Mouse (Mus musculus) liver, postnatal 0 days (tissue): ENCODE measurements around the gene Dntt. TPM values are rescaled to one million over a fixed set of nuclear protein-coding genes. Genes with fewer than 3 reads are reported as not detected.

Experiments
- ATAC-seq: fragments of 200-750 bp; cut with Nextera tagmentation; 2 replicates; pipeline ENCODE4 v1.8.0; 2017; ENCODE audit warnings: mild to moderate bottlenecking, moderate library complexity
- DNase-seq: peaks from one replicate; pipeline ENCODE4 v3.0.0-alpha.2; 2016
- H3K27ac ChIP-seq: fragments of 300-500 bp; sonication (generic); 2 replicates; pipeline ENCODE4 v1.5.1; 2014; ENCODE audit warnings: antibody characterized with exemption, moderate library complexity, mild to moderate bottlenecking, low read depth
- H3K27me3 ChIP-seq: fragments of 300-500 bp; sonication (generic); 2 replicates; pipeline ENCODE4 v1.6.1; 2014; ENCODE audit warnings: low read length, control low read depth, mixed read lengths; ENCODE audit not compliant: insufficient read depth
- H3K36me3 ChIP-seq: fragments of 300-500 bp; sonication (generic); replicated peaks from 2 replicates; pipeline ENCODE4 v1.6.1; 2014; ENCODE audit warnings: mild to moderate bottlenecking, control low read depth, low read length, moderate library complexity, mixed read lengths; ENCODE audit not compliant: insufficient read depth
- H3K4me1 ChIP-seq: fragments of 300-500 bp; sonication (generic); 2 replicates; pipeline ENCODE4 v1.6.1; 2014; ENCODE audit warnings: antibody characterized with exemption, mild to moderate bottlenecking, control low read depth; ENCODE audit not compliant: insufficient read depth
- H3K4me2 ChIP-seq: fragments of 300-500 bp; sonication (generic); 2 replicates; pipeline ENCODE4 v1.6.1; 2014; ENCODE audit warnings: low read depth, mild to moderate bottlenecking, low read length, moderate library complexity, mixed read lengths
- H3K4me3 ChIP-seq: fragments of 300-500 bp; sonication (generic); 2 replicates; pipeline ENCODE4 v1.5.1; 2014; ENCODE audit warnings: low read depth, low read length
- H3K9ac ChIP-seq: fragments of 300-500 bp; sonication (generic); replicated peaks from 2 replicates; pipeline ENCODE4 v1.6.1; 2014; ENCODE audit warnings: mild to moderate bottlenecking, moderate library complexity
- H3K9me3 ChIP-seq: fragments of 300-500 bp; sonication (generic); 2 replicates; pipeline ENCODE4 v1.6.1; 2016; ENCODE audit warnings: mild to moderate bottlenecking, control low read depth, low read length, mixed read lengths
- CTCF ChIP-seq: sonication (generic); IDR thresholded peaks from 2 replicates; pipeline ENCODE4 v1.5.1; 2016; ENCODE audit warnings: antibody characterized with exemption, low read depth
- EP300 ChIP-seq: IDR thresholded peaks from 2 replicates; pipeline ENCODE4 v1.6.1; 2016; ENCODE audit warnings: antibody characterized with exemption, low read depth, mild to moderate bottlenecking
- WGBS: fragments of 180-500 bp; shearing (Covaris S2); extraction: QIAGEN DNeasy Blood & Tissue Kit; methylation state at CpG from one replicate; pipeline ENCODE4 v1.1.7; 2014; ENCODE audit not compliant: insufficient replicate concordance; 5-methylcytosine and 5-hydroxymethylcytosine counted together
- polyA plus RNA-seq: library from polyadenylated mRNA; unstranded; fragments of >200 nt; fragmentation: Nextera tagmentation; extraction: Ambion mirVana; gene quantifications from 2 replicates; pipeline ENCODE4 v1.2.1, GENCODE M21; 2015

The Dntt gene
- polyA plus RNA-seq, 1 experiment from 2014 or later: 0.32 TPM

DNA sequence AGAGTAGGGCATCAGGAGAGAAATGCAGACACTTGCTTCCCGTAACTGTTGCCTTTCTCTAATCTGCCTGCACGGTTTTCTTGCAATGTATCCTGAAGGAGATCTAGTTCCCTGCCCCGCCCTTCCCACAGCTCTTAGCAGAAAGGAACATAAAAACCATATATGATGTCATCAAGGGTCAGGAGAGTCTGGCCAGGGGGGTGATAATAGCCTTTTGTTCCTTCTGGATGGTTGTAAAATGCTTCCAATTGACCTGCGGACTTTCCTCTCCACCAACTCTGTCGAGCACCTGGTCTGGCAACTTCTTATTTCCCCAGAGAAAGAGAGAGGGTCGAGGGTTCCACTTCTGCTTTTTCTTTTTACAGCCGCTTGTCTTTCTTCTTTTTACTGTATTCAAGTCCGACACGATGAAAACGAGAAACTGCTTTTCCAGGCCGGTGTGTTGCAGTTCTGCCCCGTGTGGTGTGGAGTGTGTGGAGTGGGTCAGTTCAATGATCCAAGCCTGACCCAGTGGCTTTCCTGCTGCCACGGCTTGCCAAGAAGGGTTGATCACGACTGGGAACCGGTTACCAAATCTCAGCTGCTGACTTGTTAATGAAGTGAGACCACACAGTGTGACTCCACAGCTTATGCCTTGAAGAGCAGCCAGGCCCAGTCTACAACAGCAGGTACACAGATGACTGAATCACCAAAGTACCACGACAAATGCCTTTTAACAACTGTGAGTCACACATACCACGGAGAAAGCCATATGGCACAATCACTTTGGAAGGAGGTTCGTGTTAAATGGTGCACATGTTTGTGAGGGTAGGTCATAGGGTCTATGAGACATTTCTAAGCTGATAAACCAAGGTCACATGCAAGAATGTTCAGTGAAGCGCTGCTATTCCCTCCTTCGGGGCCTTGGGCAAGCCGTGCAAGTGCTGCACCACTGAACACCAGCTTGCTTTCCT lies 33.4 kb upstream of the Dntt start:
- no peak overlapping the region for H3K4me3 ChIP-seq
- 0 out of 2 replicates have a peak, but pooled peaks have one; percentile 17 for ATAC-seq
- H3K9me3 ChIP-seq: no peaks in the 10 kb centered on the region
- peaks cover 10% of the 10 kb centered on the region for H3K4me1 ChIP-seq
- H3K4me2 ChIP-seq: peak overlapping the region; percentile 16; the same call in 1 of the 2 replicates
- WGBS: 33% methylated on average over 21 of the region's 21 CpGs
- H3K27me3 ChIP-seq: no peaks in the 10 kb centered on the region
- TF ChIP-seq EP300: no peak; the same call in 1 of the 2 replicates
- TF ChIP-seq CTCF: no peak
- DNase-seq: peak; percentile 19
- no peaks in the 10 kb centered on the region for H3K36me3 ChIP-seq
- no peak overlapping the region for H3K9ac ChIP-seq
- H3K27ac ChIP-seq: peak overlapping the region; percentile 59

DNA sequence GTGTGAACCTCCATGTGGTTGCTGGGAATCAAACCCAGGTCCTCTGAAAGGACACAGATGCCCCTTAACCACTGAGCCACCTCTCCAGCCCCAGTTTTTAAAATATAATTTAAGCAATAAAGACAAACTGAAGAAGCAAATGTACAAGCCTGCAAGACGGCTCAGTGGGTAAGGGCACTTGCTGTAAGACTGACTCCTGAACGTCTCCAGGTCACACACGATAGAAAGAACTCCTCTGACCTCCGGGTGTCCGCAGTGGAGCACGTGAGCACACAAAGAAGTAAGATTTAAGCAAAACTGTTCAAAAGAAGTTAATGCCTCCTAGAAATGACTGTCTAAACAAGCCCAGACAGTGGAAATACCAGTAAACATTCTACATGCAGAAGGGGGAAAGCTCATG lies 32.4 kb upstream of the Dntt start:
- Histone ChIP-seq H3K36me3 (no peaks in the 10 kb centered on the region), H3K4me1 (peaks cover 10% of the 10 kb centered on the region), H3K9me3 (no peaks in the 10 kb centered on the region), H3K4me2 (no peak overlapping the region), H3K4me3 (no peak overlapping the region), H3K27me3 (no peaks in the 10 kb centered on the region), H3K27ac (peak overlapping the region; percentile 60; the same call in 1 of the 2 replicates), H3K9ac (no peak overlapping the region)
- ATAC-seq (no peak), DNase-seq (no peak)
- TF ChIP-seq CTCF (no peak), EP300 (no peak)
- WGBS: 77% methylated on average over 6 of the region's 6 CpGs

DNA sequence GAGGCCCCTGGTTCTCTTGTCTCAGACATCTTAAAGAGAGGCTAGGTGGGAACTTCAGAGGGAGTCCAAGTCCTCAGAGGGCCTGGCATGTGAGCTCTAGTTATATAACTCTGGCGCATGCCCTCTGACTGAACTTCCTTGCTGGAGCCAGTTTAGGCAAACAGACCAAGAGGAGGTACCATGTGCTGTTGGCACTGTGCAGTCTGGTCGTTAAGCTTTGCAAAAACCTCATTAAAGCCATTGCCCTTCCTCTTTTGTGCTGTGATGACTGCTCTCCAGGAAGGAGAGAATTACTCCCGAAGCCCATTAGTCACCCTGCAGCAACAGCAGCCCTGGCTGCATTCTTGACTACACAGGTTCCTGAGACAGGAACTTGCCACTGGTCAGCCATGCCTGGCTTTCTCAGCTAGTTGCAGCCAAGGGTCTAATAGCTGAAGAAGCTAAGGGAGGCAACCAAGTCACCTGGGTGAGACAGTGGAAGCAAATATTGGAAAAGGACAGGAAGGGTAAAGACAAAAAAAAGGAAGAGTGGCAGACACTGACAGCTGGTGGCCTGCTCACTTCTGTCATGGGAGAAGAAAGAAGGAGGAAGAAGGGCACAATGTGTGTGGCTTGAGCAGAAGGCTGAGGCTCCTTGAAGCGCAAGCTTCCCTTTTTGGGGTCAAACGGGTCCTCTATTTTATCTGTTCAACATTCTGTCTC lies 30.5 kb upstream of the Dntt start:
- Histone ChIP-seq H3K36me3 (no peaks in the 10 kb centered on the region), H3K4me3 (no peak overlapping the region), H3K27ac (peak overlapping the region; percentile 37), H3K4me1 (peaks cover 10% of the 10 kb centered on the region), H3K27me3 (no peaks in the 10 kb centered on the region), H3K4me2 (no peak overlapping the region), H3K9ac (no peak overlapping the region), H3K9me3 (no peaks in the 10 kb centered on the region)
- ATAC-seq: no peak
- TF ChIP-seq CTCF: no peak
- TF ChIP-seq EP300: no peak
- DNase-seq: no peak
- WGBS: 28% methylated on average over 5 of the region's 5 CpGs

DNA sequence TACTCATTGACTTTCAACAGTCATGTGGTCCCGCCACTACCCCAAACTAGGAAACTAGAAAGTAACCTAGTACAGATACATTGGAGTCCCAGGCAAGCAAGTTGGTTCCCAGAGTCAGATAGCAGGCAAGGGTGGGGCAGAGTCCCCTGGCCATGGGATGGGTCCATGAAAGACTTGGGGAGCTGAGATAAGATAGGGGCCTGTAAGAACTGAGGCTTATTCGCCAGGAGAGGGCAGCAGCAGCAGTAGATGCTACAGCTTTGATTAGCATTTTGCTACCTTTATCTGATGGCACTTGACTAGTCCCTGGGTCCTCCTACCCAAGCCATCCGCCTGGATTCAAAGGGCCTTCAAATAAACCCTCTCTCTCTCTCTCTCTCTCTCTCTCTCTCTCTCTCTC lies 29.5 kb upstream of the Dntt start:
- no peak overlapping the region for H3K4me3 ChIP-seq
- DNase-seq (no peak), ATAC-seq (no peak)
- no peaks in the 10 kb centered on the region for H3K36me3 ChIP-seq
- no peaks in the 10 kb centered on the region for H3K27me3 ChIP-seq
- no peaks in the 10 kb centered on the region for H3K9me3 ChIP-seq
- peak; percentile 37 for TF ChIP-seq CTCF
- TF ChIP-seq EP300: no peak
- peak overlapping the region; percentile 37; the same call in 1 of the 2 replicates for H3K27ac ChIP-seq
- no peak overlapping the region for H3K9ac ChIP-seq
- WGBS: 49% methylated on average over 3 of the region's 3 CpGs
- peaks cover 10% of the 10 kb centered on the region for H3K4me1 ChIP-seq
- no peak overlapping the region for H3K4me2 ChIP-seq

- peaks cover 6% of the 10 kb centered on the region for H3K4me1 ChIP-seq
- H3K36me3 ChIP-seq: no peaks in the 10 kb centered on the region
- ATAC-seq (no peak), DNase-seq (no peak)
- H3K27me3 ChIP-seq: no peaks in the 10 kb centered on the region
- H3K27ac ChIP-seq: no peak overlapping the region
- TF ChIP-seq CTCF (no peak), EP300 (no peak)
- H3K9ac ChIP-seq: no peak overlapping the region
- H3K4me2 ChIP-seq: no peak overlapping the region
- no peak overlapping the region for H3K4me3 ChIP-seq
- H3K9me3 ChIP-seq: no peaks in the 10 kb centered on the region
- WGBS: 68% methylated on average over 3 of the region's 3 CpGs
Measured at GRCm38 (mm10) chr19:41003694-41004315, 25.3 kb upstream of the Dntt start.

- Histone ChIP-seq H3K4me1 (no peaks in the 10 kb centered on the region; the same call in 1 of the 2 replicates), H3K9ac (no peak overlapping the region), H3K9me3 (no peaks in the 10 kb centered on the region), H3K27me3 (no peaks in the 10 kb centered on the region), H3K36me3 (no peaks in the 10 kb centered on the region), H3K4me2 (no peak overlapping the region), H3K4me3 (no peak overlapping the region), H3K27ac (no peak overlapping the region)
- ATAC-seq: no peak
- no peak for DNase-seq
- no peak for TF ChIP-seq CTCF
- TF ChIP-seq EP300: no peak
- WGBS: 57% methylated on average over 4 of the region's 4 CpGs
Measured at GRCm38 (mm10) chr19:41006621-41007020, 22.5 kb upstream of the Dntt start.
